Mouse (Mus musculus) megakaryocyte, embryonic 14.5 days (primary cell): ENCODE results near the gene Rpl36a-ps1.

Source experiments
- FLI1 ChIP-seq: IDR thresholded peaks from 2 replicates; pipeline ENCODE4 v1.6.1; 2012; ENCODE audit warnings: low read length, inconsistent platforms, mixed read lengths
- GATA1 ChIP-seq: IDR thresholded peaks from 3 replicates; pipeline ENCODE4 v1.6.1; 2012; ENCODE audit warnings: mixed read lengths, low read length, inconsistent platforms, borderline replicate concordance

- no peak for TF ChIP-seq GATA1
- TF ChIP-seq FLI1 = no peak
Observed at GRCm38 (mm10) chr14:99037703-99038102, 43.6 kb upstream of the Rpl36a-ps1 start.
